Mouse (Mus musculus) lung, postnatal 25 days (tissue): ENCODE results near the gene Ccdc86.

Experiments
- DNase-seq: peaks from one replicate; pipeline ENCODE4 v3.0.0; 2022; ENCODE audit warnings: low spot score

Gene Ccdc86

GRCm38 (mm10) chr19:10949112-10949511, at the start of gene Ccdc86:
Gene Ccdc86 (minus strand): TSS chr19:10949266.
- DNase-seq: peak; percentile 97

DNA sequence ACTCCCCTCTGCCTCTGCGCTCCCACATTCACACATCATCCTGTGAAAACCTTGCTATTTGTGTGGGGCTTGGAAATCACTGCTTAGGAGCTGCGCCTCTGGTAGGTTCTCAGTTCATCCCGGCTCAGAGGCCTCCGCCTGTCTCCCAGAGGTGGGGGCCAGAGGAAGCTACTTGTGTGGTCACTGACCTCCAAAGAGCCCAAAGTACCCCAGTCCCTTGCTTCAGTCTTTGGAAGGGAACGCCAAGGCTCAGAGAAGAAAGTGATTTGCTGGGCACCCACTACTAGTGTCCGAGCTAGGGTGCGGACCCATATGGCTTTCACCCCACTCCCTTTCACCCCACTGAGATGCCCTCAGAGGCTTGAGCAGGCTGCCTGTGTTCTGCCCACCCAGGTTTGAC, 44.1 kb upstream of the Ccdc86 start, which contains the start of gene Ms4a15:
Ms4a15 (minus strand) TSS at position 101 of the 400 bp plus-strand sequence.
- no peak for DNase-seq

GRCm38 (mm10) chr19:10991911-10992310, 42.8 kb upstream of the Ccdc86 start:
- no peak for DNase-seq

- DNase-seq: no peak
These were observed 41.7 kb upstream of the Ccdc86 start for GRCm38 (mm10) chr19:10990751-10991150.

GRCm38 (mm10) chr19:10988563-10988962, 39.5 kb upstream of the Ccdc86 start:
- no peak for DNase-seq

- no peak for DNase-seq
These were observed 36.8 kb upstream of the Ccdc86 start for GRCm38 (mm10) chr19:10985889-10986288.

DNA sequence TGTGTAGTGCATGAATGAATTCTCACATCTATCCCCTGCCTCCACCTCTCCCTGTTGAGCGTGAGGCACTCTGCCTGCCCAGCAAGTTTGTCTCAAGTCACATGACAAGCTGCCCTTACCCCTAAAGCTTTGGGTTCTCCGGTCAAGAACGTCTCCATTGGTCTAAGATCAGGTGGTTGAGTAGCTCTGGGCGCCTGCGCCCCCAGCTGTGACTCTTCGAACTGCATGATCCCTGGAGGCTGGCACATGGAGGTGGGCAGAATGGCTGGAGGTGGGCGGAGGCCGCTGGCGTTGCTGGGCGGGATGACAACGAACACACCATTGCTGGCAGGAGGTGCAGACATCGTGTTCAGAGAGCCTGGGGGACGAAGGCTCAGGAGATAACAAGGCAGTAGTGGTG, 35.5 kb upstream of the Ccdc86 start:
- DNase-seq: no peak

DNA sequence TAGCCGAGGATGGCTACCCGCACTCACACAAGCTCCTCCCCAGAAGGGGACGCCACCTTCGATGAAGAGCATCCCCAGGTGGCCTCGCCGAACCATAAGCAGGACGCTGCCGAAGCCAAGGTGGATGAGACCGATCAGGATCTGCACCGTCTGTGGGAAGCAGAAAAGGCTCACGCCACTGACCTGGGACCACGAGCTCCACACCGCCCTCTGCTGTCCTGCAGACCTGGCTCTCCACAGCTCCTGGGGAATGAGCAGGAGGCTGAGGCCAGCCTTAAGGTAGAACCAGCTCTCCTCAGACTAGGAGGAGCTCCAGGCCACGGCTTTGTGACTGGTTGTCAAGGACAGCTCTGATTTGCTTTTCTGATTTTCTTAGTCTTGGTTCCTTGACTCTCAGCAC, 34.1 kb upstream of the Ccdc86 start:
- DNase-seq: peak; percentile 50

DNA sequence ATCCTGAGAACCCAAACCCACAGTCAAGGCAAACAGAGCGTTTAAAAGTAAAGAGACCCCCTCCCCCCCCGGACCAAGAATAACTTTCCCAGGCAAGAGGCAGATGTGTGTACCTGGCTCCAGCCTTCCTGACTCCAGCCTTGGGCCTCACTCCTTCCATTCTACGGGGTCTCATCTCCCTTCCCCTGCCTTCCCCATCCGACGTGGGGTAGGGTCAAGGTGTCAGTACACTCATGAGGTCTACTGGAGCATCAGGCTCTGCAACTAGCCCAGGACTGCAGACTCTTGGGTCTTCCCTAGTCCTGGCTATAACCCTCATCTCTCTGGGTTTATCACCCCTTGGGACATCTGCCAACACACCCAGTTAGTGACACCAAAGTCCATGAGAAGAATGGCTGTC, 31.1 kb upstream of the Ccdc86 start:
- no peak for DNase-seq

- DNase-seq: peak; percentile 88
These were observed 30.4 kb upstream of the Ccdc86 start for GRCm38 (mm10) chr19:10979184-10980168.

DNA sequence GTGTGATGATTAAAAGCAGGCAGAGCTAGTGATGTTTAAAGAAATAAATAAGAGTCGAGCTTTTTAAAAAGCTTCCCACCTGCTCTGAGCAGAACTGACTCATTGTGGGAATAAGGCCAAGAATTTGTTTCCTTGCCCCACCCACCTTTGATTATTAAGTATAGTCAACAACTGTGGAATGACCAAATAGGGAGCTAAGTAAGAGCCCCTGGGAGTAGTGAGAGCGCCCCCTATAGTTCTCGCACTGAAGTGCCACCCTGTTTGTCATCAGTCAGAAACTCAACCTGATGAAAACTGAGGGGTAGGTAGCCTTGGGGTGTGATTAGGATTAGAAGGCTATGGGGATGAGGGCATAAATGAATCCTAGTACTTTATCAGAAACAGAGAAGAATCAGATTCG, 27.3 kb upstream of the Ccdc86 start:
- peak; percentile 32 for DNase-seq

DNA sequence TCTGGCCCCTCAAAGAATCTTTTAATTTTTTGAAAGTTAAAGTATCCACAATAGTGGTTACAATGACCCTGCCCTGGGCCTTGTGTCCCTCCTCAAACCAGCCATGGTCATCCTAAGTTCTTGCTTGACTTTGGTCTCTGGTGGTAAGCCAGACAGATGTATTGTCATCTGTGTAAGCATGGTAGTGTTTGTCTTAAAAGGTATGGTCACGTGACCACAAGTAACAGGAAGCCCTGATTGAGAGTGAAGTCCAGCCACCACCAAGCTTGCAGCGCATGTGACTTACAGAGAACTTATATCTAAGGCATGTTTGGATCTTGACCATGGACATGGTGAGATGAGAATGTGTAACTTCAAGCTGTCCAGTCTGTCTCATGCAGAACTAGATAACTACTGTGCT, 26.1 kb upstream of the Ccdc86 start:
- DNase-seq: no peak

DNA sequence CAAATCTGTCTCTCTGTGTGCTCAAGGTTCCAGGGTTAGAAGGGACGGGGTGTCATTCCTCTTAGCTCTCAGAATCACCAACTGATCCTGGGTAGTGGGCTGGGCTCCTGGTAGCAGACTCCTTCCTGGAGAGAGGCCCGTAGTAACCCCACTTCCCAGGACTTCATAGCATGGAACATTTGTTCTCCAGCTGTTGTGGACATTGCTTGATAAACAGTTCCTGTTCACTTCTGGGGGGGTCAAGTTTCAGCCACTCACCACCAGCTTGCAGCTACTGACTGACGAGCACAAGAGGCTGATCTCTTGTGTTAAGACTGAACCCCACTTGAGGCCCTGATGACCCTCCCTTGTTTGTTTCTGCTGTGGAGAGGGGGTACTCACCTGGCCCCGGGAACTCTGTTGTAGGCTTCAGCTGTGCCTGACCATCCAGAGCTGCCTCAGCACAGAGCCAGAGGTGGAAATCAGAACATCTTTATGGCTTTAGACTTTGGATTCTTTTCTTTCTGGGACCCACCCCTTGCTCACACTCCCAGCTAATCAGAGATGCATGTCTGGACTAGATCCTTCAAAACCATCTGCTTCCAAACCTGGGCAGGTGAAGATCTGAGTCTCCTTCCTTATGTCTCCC, 25.3 kb upstream of the Ccdc86 start, which contains the start of gene Ms4a10:
Ms4a10 (minus strand) TSS at position 433 of the 628 bp plus-strand sequence.
- no peak for DNase-seq

DNA sequence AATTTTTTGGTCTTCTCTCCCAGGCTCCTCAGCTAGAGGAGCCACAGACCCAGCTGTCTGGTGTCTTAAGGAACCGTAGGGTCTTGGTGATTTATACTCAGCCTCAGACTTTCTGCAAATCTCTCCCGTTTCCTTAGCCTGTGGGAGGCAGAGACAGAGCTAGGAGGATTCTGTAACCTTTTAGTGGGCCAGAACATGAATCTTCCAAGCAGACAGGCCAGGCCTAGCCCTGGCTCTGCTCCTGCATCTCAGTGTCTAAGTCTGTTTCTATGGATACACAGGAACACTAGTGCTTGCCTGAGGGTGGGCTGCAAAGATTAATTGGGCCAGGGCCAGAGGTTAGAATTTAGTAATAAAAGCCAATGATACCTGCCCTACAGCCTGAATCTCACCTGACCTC, 24.1 kb upstream of the Ccdc86 start:
- DNase-seq: no peak

- DNase-seq: no peak
These were observed 23.6 kb upstream of the Ccdc86 start for GRCm38 (mm10) chr19:10972660-10973059.

- no peak for DNase-seq
These were observed 21.4 kb upstream of the Ccdc86 start for GRCm38 (mm10) chr19:10970457-10970856.

GRCm38 (mm10) chr19:10968578-10968977, 19.5 kb upstream of the Ccdc86 start:
- no peak for DNase-seq

- DNase-seq: no peak
These were observed 16.7 kb upstream of the Ccdc86 start for GRCm38 (mm10) chr19:10965721-10966120.

GRCm38 (mm10) chr19:10959978-10960346, 10.9 kb upstream of the Ccdc86 start:
- DNase-seq: no peak

DNA sequence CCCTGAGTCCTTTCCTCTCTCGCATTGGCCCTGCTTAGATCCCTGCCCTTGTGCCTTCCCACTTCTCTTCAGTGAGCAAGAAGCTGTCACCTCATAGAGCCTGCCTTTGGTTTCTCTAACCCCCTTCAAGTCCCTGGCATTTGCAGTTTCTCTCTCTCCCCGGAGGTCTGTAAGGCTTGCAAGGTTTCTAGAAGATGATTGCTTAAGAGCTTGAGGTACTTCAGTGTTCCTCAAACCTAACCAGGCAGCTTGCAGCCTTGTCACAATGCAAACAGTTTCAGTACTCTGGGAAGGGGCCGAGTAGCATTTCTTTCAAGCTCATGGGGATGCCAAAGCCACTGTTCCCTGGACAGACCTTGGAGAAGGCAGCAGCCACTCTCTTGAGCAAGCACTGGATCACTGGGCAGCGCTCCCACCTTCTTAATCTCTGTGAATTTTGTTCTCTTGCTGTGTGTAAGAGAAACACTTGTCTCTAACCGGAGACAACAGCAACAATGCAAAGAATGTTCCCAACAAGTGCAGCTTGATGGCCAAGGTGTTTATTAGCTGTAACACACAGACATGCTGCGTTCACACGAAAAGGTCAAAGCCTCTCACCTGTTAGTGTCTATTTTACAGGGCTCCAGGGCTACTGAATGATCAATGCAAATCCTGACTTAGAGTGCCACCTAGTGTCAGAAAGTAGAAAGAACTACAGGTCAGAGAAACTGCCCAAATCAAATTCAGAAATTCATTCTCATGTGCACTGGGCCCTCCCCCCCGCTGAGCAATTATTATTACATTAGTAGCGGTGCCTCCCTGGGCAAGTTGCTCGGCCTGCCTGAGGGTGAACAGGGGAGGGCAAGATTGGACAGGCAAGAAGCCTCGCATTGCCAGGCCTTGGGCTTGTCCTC, 10.3 kb upstream of the Ccdc86 start:
- peak; percentile 80 for DNase-seq

GRCm38 (mm10) chr19:10952021-10952939, 3.2 kb upstream of the Ccdc86 start:
- no peak for DNase-seq
